Mouse (Mus musculus) lung, embryonic 14.5 days (tissue): ENCODE results near the gene Crocc. TPM values are rescaled to one million over a fixed set of nuclear protein-coding genes. Genes with fewer than 3 reads are reported as not detected.
A peak's percentile ranks its signal among the peaks of the same experiment; 100 is the strongest.

Experiments
- ATAC-seq: fragments of 200-750 bp; cut with Nextera tagmentation; 2 replicates; pipeline ENCODE4 v1.8.0; 2017; ENCODE audit warnings: mild to moderate bottlenecking, moderate TSS enrichment, moderate library complexity; ENCODE audit not compliant: insufficient read depth
- DNase-seq: peaks from one replicate; pipeline ENCODE4 v3.0.0-alpha.2; 2015
- H3K27ac ChIP-seq: fragments of 300-500 bp; sonication (generic); 2 replicates; pipeline ENCODE4 v1.5.1; 2014; ENCODE audit warnings: low read depth, mild to moderate bottlenecking, moderate library complexity
- H3K27me3 ChIP-seq: fragments of 300-500 bp; sonication (generic); 2 replicates; pipeline ENCODE4 v1.6.1; 2014; ENCODE audit warnings: low read length, control low read depth; ENCODE audit not compliant: insufficient read depth
- H3K36me3 ChIP-seq: fragments of 300-500 bp; sonication (generic); 2 replicates; pipeline ENCODE4 v1.6.1; 2014; ENCODE audit warnings: control low read depth; ENCODE audit not compliant: insufficient read depth
- H3K4me1 ChIP-seq: fragments of 300-500 bp; sonication (generic); 2 replicates; pipeline ENCODE4 v1.6.1; 2014; ENCODE audit warnings: antibody characterized with exemption, control low read depth; ENCODE audit not compliant: insufficient read depth
- H3K4me2 ChIP-seq: fragments of 300-500 bp; sonication (generic); 2 replicates; pipeline ENCODE4 v1.6.1; 2014; ENCODE audit warnings: mild to moderate bottlenecking
- H3K4me3 ChIP-seq: fragments of 300-500 bp; sonication (generic); 2 replicates; pipeline ENCODE4 v1.5.1; 2014; ENCODE audit warnings: low read depth, low read length
- H3K9ac ChIP-seq: fragments of 300-500 bp; sonication (generic); 2 replicates; pipeline ENCODE4 v1.6.1; 2014
- H3K9me3 ChIP-seq: fragments of 300-500 bp; sonication (generic); 2 replicates; pipeline ENCODE4 v1.6.1; 2016; ENCODE audit warnings: low read depth, low read length, control low read depth
- CTCF ChIP-seq: IDR thresholded peaks from 2 replicates; pipeline ENCODE4 v1.5.1; 2016; ENCODE audit warnings: antibody characterized with exemption, low read depth
- WGBS: fragments of 180-500 bp; shearing (Covaris S2); extraction: QIAGEN DNeasy Blood & Tissue Kit; methylation state at CpG from one replicate; pipeline ENCODE4 v1.1.7; 2014; 5-methylcytosine and 5-hydroxymethylcytosine counted together
- polyA plus RNA-seq: library from polyadenylated mRNA; unstranded; fragments of >200 nt; fragmentation: Nextera tagmentation; extraction: Ambion mirVana; gene quantifications from 2 replicates; pipeline ENCODE4 v1.2.1, GENCODE M21; 2014

Gene Crocc
- polyA plus RNA-seq, 1 experiment from 2014 or later = 9.8 TPM

DNA sequence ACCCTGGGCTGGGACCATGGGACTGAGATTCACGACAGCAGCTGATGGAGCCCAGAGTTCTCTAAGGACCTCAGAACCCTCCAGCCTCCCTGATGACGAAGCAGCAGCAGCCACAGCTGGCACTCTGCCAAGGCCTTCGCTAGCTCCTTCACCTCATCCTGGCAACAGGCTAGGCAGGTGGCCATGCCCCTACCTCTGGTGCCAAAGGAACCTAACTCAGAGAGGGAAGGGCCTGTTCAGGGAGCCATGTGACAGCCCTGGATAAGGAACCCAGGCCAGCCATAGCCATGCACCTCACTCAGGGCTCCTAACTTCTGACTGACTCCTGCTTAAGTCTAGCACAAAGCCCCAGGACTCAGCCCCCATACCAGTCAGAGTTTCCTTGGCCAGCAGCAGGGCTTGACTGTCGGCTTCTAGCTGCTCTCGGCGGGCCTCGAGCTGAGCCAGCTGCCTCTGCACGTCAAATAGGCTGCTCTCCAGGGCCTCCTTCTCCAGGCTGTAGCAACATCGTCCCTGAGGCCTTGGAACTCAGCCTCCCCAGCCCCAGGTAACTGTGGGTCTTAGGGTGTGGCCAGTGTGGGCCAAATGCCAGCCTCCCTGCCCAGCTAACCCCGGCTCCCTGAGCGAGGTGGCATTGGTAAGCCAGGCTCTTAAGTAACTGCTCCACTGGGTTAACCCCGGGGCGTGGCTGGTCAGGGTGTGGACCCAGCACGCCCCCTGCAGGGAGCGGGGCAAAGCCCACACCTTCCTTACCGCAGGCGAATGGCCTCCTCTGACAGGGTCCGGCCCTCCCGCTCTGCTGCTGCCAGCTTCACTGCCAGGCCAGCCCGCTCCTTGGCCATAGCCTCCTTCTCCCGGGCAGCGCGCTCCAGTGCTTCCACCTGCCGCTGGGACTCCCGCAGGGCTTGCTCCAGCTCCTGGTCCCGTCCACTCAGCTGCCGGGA, 26.5 kb downstream of the Crocc start:
- no peak overlapping the region for H3K4me2 ChIP-seq
- H3K4me3 ChIP-seq = no peak overlapping the region
- DNase-seq (peak; percentile 65), ATAC-seq (no peak; the same call in 1 of the 2 replicates)
- TF ChIP-seq CTCF = 0 out of 2 replicates have a peak, but pooled peaks have one; percentile 9
- H3K27me3 ChIP-seq = no peaks in the 10 kb centered on the region
- no peak overlapping the region for H3K9ac ChIP-seq
- H3K27ac ChIP-seq = peak overlapping the region; percentile 36; the same call in 1 of the 2 replicates
- H3K36me3 ChIP-seq = peaks cover 60% of the 10 kb centered on the region
- 76% methylated on average over 27 of the region's 27 CpGs for WGBS
- no peaks in the 10 kb centered on the region for H3K4me1 ChIP-seq
- no peaks in the 10 kb centered on the region for H3K9me3 ChIP-seq

DNA sequence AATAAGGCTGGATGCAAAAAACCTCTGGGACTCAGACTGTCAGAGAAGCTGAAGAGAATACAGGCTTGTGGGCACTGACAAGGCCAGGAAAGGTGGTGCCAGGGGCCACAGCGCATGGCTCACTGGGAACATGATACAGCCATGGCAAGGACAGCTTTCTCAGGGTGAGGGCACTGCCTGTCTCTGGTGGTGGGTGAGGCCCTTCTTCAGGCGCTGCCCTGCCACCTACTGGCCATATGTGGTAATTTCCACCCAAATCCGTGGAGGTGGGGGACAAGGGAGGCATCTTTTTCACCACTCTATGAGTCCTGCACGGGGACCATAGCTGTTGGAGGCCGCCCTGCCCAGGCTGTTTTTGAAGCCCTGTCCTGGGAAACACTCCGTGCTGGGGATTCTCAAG, 28.6 kb downstream of the Crocc start:
- TF ChIP-seq CTCF = peak; percentile 99
- Histone ChIP-seq H3K27me3 (no peaks in the 10 kb centered on the region), H3K9ac (no peak overlapping the region), H3K4me3 (no peak overlapping the region), H3K4me1 (no peaks in the 10 kb centered on the region), H3K27ac (no peak overlapping the region), H3K36me3 (peaks cover 66% of the 10 kb centered on the region), H3K4me2 (no peak overlapping the region), H3K9me3 (no peaks in the 10 kb centered on the region)
- ATAC-seq (peak; percentile 45; the same call in 1 of the 2 replicates), DNase-seq (peak; percentile 90)
- 13% methylated on average over 6 of the region's 6 CpGs for WGBS

GRCm38 (mm10) chr4:141030541-141031206, 29.7 kb downstream of the Crocc start:
- 75% methylated on average over 17 of the region's 18 CpGs for WGBS
- Histone ChIP-seq H3K4me1 (no peaks in the 10 kb centered on the region), H3K9me3 (no peaks in the 10 kb centered on the region), H3K36me3 (peaks cover 64% of the 10 kb centered on the region), H3K4me2 (no peak overlapping the region), H3K9ac (no peak overlapping the region), H3K4me3 (no peak overlapping the region), H3K27me3 (no peaks in the 10 kb centered on the region), H3K27ac (no peak overlapping the region)
- no peak for TF ChIP-seq CTCF
- ATAC-seq (no peak), DNase-seq (no peak)

DNA sequence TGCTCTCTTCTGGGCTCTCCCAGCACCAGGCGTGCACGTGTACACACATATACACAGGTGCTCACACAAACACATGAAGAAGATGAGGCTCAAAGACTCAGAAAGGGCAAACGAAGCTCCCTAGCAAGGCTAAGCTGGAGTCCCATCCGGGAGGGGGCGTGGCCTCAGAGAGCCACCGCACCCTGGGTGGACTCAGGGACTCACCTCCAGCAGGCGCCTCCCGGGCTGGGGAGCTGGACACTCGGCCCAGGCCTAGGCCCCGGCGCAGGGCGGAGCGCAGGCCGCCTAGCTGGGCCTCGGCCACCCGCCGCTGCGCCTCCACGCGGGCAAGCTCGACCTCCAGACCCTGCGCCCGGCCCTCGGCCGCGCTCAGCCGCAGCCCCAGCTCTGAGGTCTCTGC, 35.4 kb downstream of the Crocc start:
- ATAC-seq (no peak), DNase-seq (no peak)
- no peaks in the 10 kb centered on the region for H3K9me3 ChIP-seq
- no peaks in the 10 kb centered on the region for H3K27me3 ChIP-seq
- no peak overlapping the region for H3K27ac ChIP-seq
- 73% methylated on average over 27 of the region's 27 CpGs for WGBS
- H3K36me3 ChIP-seq = peaks cover 49% of the 10 kb centered on the region
- peaks cover 20% of the 10 kb centered on the region for H3K4me1 ChIP-seq
- no peak overlapping the region for H3K9ac ChIP-seq
- no peak overlapping the region for H3K4me2 ChIP-seq
- no peak for TF ChIP-seq CTCF
- no peak overlapping the region for H3K4me3 ChIP-seq

GRCm38 (mm10) chr4:141024052-141024451, 36.3 kb downstream of the Crocc start:
- 56% methylated on average over 9 of the region's 9 CpGs for WGBS
- H3K36me3 ChIP-seq = peaks cover 41% of the 10 kb centered on the region

GRCm38 (mm10) chr4:141021614-141021929, 38.8 kb downstream of the Crocc start:
- peaks cover 41% of the 10 kb centered on the region for H3K36me3 ChIP-seq
- 44% methylated on average over 11 of the region's 11 CpGs for WGBS
- peak overlapping the region; percentile 34 for H3K9ac ChIP-seq
- H3K4me3 ChIP-seq = no peak overlapping the region
- peak overlapping the region; percentile 95 for H3K27ac ChIP-seq
- H3K4me1 ChIP-seq = peaks cover 24% of the 10 kb centered on the region
- no peaks in the 10 kb centered on the region for H3K27me3 ChIP-seq
- TF ChIP-seq CTCF = no peak
- ATAC-seq (peak; percentile 12; the same call in 1 of the 2 replicates), DNase-seq (peak; percentile 45)
- H3K9me3 ChIP-seq = no peaks in the 10 kb centered on the region
- H3K4me2 ChIP-seq = peak overlapping the region; percentile 46

More at GRCm38 (mm10) chr4:141024052-141024451, 36.3 kb downstream of the Crocc start:
- Histone ChIP-seq H3K27me3 (no peaks in the 10 kb centered on the region), H3K4me1 (peaks cover 24% of the 10 kb centered on the region), H3K4me3 (no peak overlapping the region), H3K9ac (no peak overlapping the region), H3K4me2 (no peak overlapping the region), H3K27ac (0 out of 2 replicates have a peak overlapping the region, but pooled peaks have one; percentile 10), H3K9me3 (no peaks in the 10 kb centered on the region)
- DNase-seq (no peak), ATAC-seq (no peak)
- no peak for TF ChIP-seq CTCF
